Mouse (Mus musculus) heart, postnatal 0 days (tissue): ENCODE results near the gene Lamtor3.

Source experiments
- CTCF ChIP-seq: IDR thresholded peaks from 2 replicates; pipeline ENCODE4 v1.5.1; 2016; ENCODE audit warnings: antibody characterized with exemption, control low read depth, low read depth
- EP300 ChIP-seq: IDR thresholded peaks from 2 replicates; pipeline ENCODE4 v1.6.1; 2016; ENCODE audit warnings: antibody characterized with exemption, low read depth

DNA sequence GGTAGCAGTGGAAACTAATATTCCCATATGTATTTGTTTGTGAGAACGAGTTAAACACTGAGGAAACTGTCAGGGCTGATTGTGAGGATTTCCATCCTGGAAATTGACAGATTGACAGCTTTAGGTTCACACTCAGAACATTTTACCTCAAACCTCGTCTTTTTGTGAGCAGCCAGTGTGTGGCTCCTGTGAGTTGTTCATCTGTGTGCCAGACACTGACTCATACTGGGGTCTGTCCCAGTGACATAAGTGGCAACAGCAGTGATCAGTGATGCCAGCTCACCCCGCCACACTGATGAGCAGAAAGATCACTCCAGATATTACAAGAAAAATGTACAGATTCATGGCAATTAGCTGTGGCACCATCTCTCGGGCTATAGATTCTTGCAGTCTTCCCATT, 41.1 kb downstream of the Lamtor3 start:
- TF ChIP-seq CTCF (no peak), EP300 (no peak)
